Mouse (Mus musculus): ENCODE measurements around the gene Usp51.
"Not testable (repeated sequence)": the region's sequence is repeated elsewhere in the genome, so short reads cannot be mapped to it uniquely, and the experiment has no call there.

DNA sequence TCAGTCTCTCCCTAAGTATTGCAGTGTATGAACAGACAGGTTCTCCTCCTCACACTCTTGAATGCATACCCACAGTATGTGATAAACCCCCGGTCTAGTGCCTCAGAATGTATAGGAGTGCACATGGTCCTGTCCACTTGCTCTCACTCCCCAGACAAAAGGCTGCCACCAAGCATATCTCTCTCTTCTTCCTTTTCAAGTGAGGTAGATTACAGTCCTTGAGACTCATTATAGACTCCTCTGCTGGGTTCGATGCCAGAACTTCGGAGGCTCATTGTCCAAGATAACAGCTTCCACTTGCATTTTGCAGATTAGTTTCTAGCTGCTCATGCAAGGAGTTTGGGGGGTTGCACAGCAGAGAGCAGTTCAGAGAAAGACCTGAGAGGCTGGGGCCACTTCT lies 19.0 kb downstream of the Usp51 start:
- not testable (repeated sequence) for TF ChIP-seq CTCF, EP300 (IDR thresholded peaks at IDR 0.05; ENCODE audit: low read depth)
